Mouse (Mus musculus) T-helper 1 cell (primary cell): ENCODE results near the gene Pvrig.
"Not testable (repeated sequence)": the region's sequence is repeated elsewhere in the genome, so short reads cannot be mapped to it uniquely, and the experiment has no call there.

Experiments used
- in situ Hi-C: fragments of 300-600 bp; cut with MboI, MseI; formaldehyde crosslinking; loops from one replicate; pipeline ENCODE4 v1.15.1; 2025; ENCODE audit warnings: high pct_unique_total_duplicates

Pvrig gene

GRCm38 (mm10) chr5:138341661-138342060 lies at the start of gene Pvrig:
TSS of gene Pvrig (plus strand) at chr5:138341961.
- in situ Hi-C loops, result no loop called here

GRCm38 (mm10) chr5:138294158-138294557 lies 47.6 kb upstream of the Pvrig start:
- in situ Hi-C loops, result no loop called here

DNA sequence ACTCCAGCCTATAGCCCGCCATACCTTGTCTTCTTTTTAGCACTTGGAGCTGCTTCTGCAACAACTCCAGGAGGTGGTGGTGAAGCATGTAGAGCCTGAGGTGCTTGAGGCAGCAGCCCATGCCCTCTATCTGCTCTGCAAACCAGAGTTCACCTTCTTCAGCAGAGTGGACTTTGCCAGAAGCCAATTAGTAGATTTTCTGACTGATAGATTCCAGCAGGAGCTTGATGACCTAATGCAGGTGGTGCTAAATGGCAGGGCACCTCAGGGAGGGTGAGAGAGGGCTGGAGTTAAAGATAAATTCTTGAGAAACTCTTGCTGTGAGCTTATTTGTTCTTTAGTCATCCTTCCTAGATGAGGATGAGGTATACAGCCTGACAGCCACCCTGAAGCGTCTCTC lies 42.1 kb upstream of the Pvrig start:
- in situ Hi-C loops, result no loop called here

- in situ Hi-C loops, result no loop called here
These were observed 29.0 kb upstream of the Pvrig start for GRCm38 (mm10) chr5:138312795-138313194.

DNA sequence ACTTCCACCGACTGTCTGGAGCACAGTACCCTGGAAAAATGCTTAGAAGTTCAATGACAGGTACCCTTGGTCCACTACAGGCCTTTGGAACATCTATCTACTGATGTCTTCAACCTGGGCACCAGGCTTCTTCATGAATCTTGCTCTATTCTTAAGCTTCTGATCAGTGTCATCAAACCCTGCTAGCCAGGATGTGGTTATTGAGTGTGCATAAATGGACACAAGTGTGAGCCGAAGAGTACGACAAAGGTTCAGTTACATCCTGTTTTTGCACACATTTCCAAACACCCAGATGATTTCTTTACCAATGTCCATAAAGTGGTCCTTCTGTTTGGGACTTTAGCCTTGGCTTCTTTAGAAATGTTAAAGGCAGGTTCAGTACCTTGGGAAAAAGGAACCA lies 1.5 kb downstream of the Pvrig start:
- in situ Hi-C loops, result no loop called here

- in situ Hi-C loops, result not testable (repeated sequence)
These were observed 21.4 kb downstream of the Pvrig start for GRCm38 (mm10) chr5:138363208-138363607.

GRCm38 (mm10) chr5:138365347-138365746 lies 23.6 kb downstream of the Pvrig start:
- in situ Hi-C loops, result not testable (repeated sequence)
